Mouse (Mus musculus): ENCODE measurements around the gene Deaf1. TPM values are rescaled to one million over a fixed set of nuclear protein-coding genes. Genes with fewer than 3 reads are reported as not detected.

The Deaf1 gene
- polyA plus RNA-seq, 2 experiments: 47.0 to 82.6 TPM

GRCm38 (mm10) chr7:141268466-141269272 lies 58.8 kb downstream of the Deaf1 start:
- peaks cover 8% of the 10 kb centered on the region; the same call in 1 of the 2 replicates for H3K4me1 ChIP-seq (ENCODE audit: control insufficient read depth, insufficient read depth, low read length)
- no peak overlapping the region for H3K9ac ChIP-seq (ENCODE audit: low read depth, low read length, severe bottlenecking)
- H3K9me3 ChIP-seq (ENCODE audit: control insufficient read depth, low read length): no peaks in the 10 kb centered on the region
- peaks cover 8% of the 10 kb centered on the region for H3K36me3 ChIP-seq (ENCODE audit: control insufficient read depth, insufficient read depth, low read length)
- DNase-seq (ENCODE audit: low spot score): no peak
- no peak for ATAC-seq (ENCODE audit: low FRiP score, low read depth)
- H3K4me2 ChIP-seq (replicated peaks; ENCODE audit: low read depth, low read length, severe bottlenecking): no peak overlapping the region
- no peak for TF ChIP-seq POLR2A (IDR thresholded peaks at IDR 0.05; ENCODE audit: borderline replicate concordance, extremely low read depth, insufficient read depth, insufficient read length)
- WGBS: 80% methylated on average over 24 of the region's 24 CpGs
- H3K27ac ChIP-seq (replicated peaks; ENCODE audit: low read depth, low read length): no peak overlapping the region
- H3K4me3 ChIP-seq (replicated peaks; ENCODE audit: low read length): no peak overlapping the region
- no peaks in the 10 kb centered on the region for H3K27me3 ChIP-seq (ENCODE audit: control insufficient read depth, insufficient read depth, low read length)

DNA sequence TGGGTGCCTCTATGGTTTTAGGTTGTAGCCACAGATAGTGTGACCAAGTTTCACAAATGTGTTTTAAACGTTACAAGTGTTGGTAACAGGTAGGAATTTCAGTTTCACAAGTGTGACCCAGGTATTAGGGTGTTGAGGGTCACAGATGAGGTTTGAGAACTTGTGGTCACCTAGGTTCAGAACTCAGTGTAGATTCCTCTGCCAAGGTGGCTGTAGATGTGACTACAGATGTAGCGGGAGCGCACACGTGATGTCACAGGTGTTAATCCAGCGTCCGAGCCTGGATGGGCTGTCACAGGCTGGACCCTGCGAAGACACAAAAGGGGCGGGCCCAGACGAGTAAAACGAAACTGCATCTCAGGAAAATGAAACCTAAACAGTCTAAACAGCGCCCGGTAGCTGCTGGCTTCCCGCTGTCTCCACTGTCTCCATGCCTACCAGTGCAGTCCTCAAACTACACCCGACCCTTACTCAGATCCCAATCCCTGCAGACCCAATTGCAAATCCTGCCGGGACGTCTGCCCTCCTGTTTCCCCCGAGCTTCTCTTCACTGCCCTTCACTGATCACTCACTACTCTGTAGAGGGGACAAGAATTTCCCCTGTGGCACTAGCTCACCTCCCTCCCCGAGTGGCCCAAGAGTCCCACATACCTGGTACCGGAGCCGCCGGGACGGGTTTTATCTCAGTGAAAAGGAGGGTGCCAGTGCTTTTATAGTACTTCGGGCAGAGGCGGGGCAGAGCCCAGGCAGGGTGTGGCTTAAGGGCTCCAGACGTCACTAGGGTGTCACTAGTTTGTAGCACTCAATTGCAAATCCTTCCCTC lies 61.5 kb downstream of the Deaf1 start, which contains the start of gene Irf7:
Gene Irf7 (minus strand): TSS at position 743 of the 823 bp plus-strand sequence.
- Histone ChIP-seq H3K9me3 (ENCODE audit: control insufficient read depth, low read length) (no peaks in the 10 kb centered on the region), H3K36me3 (ENCODE audit: control insufficient read depth, insufficient read depth, low read length) (peaks cover 36% of the 10 kb centered on the region), H3K27ac (replicated peaks; ENCODE audit: low read depth, low read length) (no peak within 1 kb of the TSS), H3K4me3 (replicated peaks; ENCODE audit: low read length) (peak within 1 kb of the TSS; percentile 46), H3K9ac (ENCODE audit: low read depth, low read length, severe bottlenecking) (peak within 1 kb of the TSS; percentile 53), H3K4me1 (ENCODE audit: control insufficient read depth, insufficient read depth, low read length) (peaks cover 8% of the 10 kb centered on the region; the same call in 1 of the 2 replicates), H3K27me3 (ENCODE audit: control insufficient read depth, insufficient read depth, low read length) (no peaks in the 10 kb centered on the region), H3K4me2 (replicated peaks; ENCODE audit: low read depth, low read length, severe bottlenecking) (peak within 1 kb of the TSS; percentile 80)
- ATAC-seq (ENCODE audit: low FRiP score, low read depth) (peak; percentile 58; the same call in 1 of the 2 replicates), DNase-seq (ENCODE audit: low spot score) (peak; percentile 46)
- TF ChIP-seq POLR2A (IDR thresholded peaks at IDR 0.05; ENCODE audit: borderline replicate concordance, extremely low read depth, insufficient read depth, insufficient read length): no peak
- WGBS: 8% methylated on average over 25 of the region's 25 CpGs

DNA sequence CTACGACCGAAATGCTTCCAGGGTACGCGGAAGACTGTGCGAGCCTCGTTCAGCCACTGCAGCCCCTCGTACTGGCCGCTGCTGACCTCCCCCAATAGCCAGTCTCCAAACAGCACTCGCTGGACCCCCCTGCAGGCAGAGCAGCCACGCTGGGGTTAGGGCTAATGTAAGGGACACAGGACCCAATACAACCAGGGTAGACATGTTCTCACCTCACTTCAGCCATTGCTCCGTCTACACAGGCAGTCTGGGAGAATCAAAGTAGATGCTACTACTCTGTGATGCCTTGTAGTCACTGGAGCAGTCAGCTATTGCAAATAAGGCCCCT lies 62.1 kb downstream of the Deaf1 start:
- ATAC-seq (ENCODE audit: low FRiP score, low read depth) (no peak), DNase-seq (ENCODE audit: low spot score) (no peak)
- WGBS: 37% methylated on average over 11 of the region's 11 CpGs
- TF ChIP-seq POLR2A (IDR thresholded peaks at IDR 0.05; ENCODE audit: borderline replicate concordance, extremely low read depth, insufficient read depth, insufficient read length): no peak
- no peak overlapping the region for H3K9ac ChIP-seq (ENCODE audit: low read depth, low read length, severe bottlenecking)
- H3K27me3 ChIP-seq (ENCODE audit: control insufficient read depth, insufficient read depth, low read length): no peaks in the 10 kb centered on the region
- H3K4me1 ChIP-seq (ENCODE audit: control insufficient read depth, insufficient read depth, low read length): peaks cover 8% of the 10 kb centered on the region; the same call in 1 of the 2 replicates
- peak overlapping the region; percentile 80; the same call in 1 of the 2 replicates for H3K4me2 ChIP-seq (replicated peaks; ENCODE audit: low read depth, low read length, severe bottlenecking)
- peaks cover 41% of the 10 kb centered on the region for H3K36me3 ChIP-seq (ENCODE audit: control insufficient read depth, insufficient read depth, low read length)
- no peaks in the 10 kb centered on the region for H3K9me3 ChIP-seq (ENCODE audit: control insufficient read depth, low read length)
- H3K4me3 ChIP-seq (replicated peaks; ENCODE audit: low read length): 0 out of 2 replicates have a peak overlapping the region, but pooled peaks have one; percentile 46
- no peak overlapping the region for H3K27ac ChIP-seq (replicated peaks; ENCODE audit: low read depth, low read length)

DNA sequence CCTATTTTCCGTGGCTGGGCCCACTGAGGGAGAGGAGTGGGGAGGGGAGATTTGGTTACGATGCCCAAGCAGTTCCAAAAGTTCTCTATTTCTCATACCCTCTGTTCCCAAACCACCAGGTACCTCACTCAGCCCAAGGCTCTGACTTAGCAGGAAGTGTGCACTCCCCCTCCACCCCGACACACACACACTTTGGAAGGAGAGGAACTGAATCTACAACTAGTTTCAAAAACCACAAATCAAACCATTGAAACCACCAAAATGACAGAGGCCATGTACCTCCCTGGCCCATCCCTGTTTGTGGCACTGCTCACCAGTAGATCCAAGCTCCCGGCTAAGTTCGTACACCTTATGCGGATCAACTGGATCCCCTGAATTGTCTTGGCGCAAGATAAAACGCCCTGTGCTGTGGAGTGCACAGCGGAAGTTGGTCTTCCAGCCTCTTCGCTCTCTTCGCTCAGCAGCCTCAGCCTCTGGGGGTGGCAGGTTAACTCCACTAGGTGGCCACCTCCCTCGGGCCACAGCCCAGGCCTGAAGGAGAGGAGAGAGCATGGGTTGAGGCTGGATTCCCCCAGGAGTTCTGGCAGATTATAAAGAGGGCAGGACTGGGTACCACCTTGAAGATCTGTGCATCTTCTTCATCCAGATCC lies 62.6 kb downstream of the Deaf1 start:
- DNase-seq (ENCODE audit: low spot score): no peak
- peaks cover 8% of the 10 kb centered on the region; the same call in 1 of the 2 replicates for H3K4me1 ChIP-seq (ENCODE audit: control insufficient read depth, insufficient read depth, low read length)
- 0 out of 2 replicates have a peak, but pooled peaks have one; percentile 31 for ATAC-seq (ENCODE audit: low FRiP score, low read depth)
- H3K9me3 ChIP-seq (ENCODE audit: control insufficient read depth, low read length): no peaks in the 10 kb centered on the region
- H3K27me3 ChIP-seq (ENCODE audit: control insufficient read depth, insufficient read depth, low read length): no peaks in the 10 kb centered on the region
- H3K27ac ChIP-seq (replicated peaks; ENCODE audit: low read depth, low read length): no peak overlapping the region
- no peak for TF ChIP-seq POLR2A (IDR thresholded peaks at IDR 0.05; ENCODE audit: borderline replicate concordance, extremely low read depth, insufficient read depth, insufficient read length)
- 34% methylated on average over 12 of the region's 12 CpGs for WGBS
- 0 out of 2 replicates have a peak overlapping the region, but pooled peaks have one; percentile 80 for H3K4me2 ChIP-seq (replicated peaks; ENCODE audit: low read depth, low read length, severe bottlenecking)
- H3K4me3 ChIP-seq (replicated peaks; ENCODE audit: low read length): no peak overlapping the region
- H3K36me3 ChIP-seq (ENCODE audit: control insufficient read depth, insufficient read depth, low read length): peaks cover 46% of the 10 kb centered on the region
- H3K9ac ChIP-seq (ENCODE audit: low read depth, low read length, severe bottlenecking): no peak overlapping the region
